Mouse (Mus musculus): ENCODE data around the gene Tnn.
A peak's percentile ranks its signal among the peaks of the same experiment; 100 is the strongest.

Gene Tnn

DNA sequence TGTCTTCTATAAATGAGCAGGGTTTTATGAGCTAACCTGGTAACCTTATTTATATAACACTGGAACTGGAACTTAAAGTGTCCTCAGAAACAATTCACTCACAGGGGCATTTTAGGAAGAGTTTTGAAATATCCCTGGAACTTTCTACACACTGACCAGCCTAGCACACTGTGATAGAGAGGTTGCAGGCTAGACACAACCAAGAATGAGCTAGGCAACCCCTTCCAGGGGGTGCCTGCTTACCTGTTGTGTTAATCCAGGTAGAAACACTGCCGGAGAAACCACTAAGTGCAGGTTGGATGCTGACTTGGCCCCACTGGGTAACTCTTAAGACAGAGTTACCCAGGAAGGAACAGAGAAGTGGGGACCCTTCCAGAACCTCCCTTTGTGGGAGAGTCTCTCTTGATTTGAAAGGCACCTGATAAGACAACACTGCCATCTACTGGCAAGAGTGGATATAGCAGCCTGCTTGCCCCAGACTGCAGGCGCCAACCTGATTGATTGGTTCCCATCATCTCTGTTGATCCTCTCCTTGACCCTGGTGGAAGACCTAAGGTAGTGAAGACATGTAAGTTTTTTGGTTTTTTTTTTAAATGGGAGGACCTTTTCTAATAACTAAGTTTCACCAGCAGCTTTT is 72.5 kb downstream of the Tnn start:
- DNase-seq (ENCODE audit: low spot score in 2 of 2) = peak; percentile 82 to 88

DNA sequence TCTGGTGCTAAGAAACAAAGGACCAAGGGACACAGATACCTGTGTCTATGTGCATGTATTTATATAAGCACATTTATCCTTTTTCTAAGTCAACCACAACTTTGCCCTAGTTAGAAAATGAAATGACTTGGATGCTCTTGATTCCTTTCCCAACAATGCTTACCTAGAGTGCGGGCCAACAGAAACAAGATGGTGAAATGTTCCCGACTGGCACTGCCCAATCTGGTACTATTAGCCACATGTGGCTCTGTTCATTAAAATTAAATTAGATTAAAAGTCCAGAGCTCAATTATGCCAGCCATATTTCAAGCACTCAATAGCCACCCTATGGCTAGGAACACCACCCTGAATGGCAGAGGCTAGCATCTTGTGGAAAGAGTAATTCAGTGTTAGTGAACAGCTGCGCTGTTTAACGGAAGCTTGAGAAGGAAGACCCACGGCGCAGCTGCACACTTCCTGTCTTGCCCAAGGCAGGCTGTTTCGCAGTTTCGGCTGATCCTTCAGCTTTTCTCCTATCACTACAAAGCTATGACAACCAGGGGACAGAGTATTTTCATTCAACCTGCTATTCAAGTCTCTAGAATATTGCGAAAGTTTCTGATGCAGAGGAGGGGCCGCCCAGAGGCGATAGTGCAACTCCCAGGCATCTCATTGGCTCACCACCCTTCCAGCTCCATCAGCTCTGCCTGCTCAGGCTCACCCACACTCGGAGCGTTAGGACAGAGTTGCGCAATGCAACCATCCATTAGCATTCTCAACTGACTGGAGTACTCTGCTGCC is 74.3 kb downstream of the Tnn start:
- DNase-seq (ENCODE audit: low spot score in 2 of 2) = peak in 1 of 2 experiments; percentile 50

- DNase-seq (ENCODE audit: low spot score in 2 of 2) = no peak
These were observed 88.7 kb downstream of the Tnn start for GRCm38 (mm10) chr1:160064547-160065144.

DNA sequence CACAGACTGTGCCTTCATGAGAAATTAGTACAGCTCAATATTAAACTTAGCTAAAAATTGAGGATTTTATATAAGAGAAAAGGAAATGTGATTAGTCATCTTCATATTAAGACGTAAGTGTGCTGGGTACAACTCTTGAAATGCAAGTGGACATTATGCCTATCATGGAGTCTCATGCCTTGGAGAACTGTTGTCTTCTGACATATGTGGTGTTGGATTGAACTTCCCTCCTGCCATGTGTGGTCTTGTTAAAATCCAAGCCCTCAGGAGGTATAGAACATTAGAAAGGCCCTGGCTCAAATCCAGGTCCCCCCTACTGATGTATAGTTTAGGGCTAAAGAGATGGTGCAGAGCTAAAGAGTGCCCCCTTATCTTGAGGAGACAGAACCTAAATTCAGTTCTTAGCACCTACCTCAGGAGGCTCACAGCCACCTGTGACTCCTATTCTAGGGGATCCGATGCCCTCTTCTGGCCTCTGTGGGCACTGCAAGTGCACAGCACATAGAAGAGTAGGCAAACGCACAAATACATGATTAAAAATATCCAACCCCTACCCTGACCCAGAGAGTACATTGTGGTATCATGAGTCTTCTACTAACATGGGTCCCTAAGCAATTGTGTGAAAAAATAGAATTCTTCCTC is 91.5 kb downstream of the Tnn start:
- DNase-seq (ENCODE audit: low spot score in 2 of 2) = peak; percentile 74 to 86

DNA sequence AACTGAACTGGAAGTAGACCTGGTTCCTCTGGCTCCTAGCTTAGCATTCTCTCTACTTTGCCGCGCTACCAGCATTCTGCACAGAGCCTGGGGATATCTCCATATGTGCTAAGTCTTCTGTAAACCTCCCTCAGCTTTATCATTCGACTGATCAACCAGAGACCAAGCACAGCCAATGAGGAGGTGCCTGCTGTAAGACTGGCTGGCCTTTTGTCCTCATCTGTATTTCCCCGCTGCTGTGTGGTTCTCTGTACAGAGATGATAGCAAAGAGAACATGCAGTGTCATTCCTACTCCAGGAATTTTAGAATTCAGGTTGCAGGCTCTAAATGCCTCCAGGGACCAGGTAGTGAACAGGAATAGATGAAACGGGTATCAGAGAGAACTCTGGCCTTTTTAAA is 92.1 kb downstream of the Tnn start:
- no peak for DNase-seq (ENCODE audit: low spot score in 2 of 2)

- DNase-seq (ENCODE audit: low spot score in 2 of 2) = no peak
These were observed 92.8 kb downstream of the Tnn start for GRCm38 (mm10) chr1:160060542-160060941.

- no peak for DNase-seq (ENCODE audit: low spot score in 2 of 2)
These were observed 93.5 kb downstream of the Tnn start for GRCm38 (mm10) chr1:160059908-160060307.

- DNase-seq (ENCODE audit: low spot score in 2 of 2) = no peak
These were observed 95.7 kb downstream of the Tnn start for GRCm38 (mm10) chr1:160057657-160058056.

GRCm38 (mm10) chr1:160054366-160055078 is 98.9 kb downstream of the Tnn start:
- no peak for DNase-seq (ENCODE audit: low spot score in 2 of 2)

- no peak for DNase-seq (ENCODE audit: low spot score in 2 of 2)
These were observed 99.7 kb downstream of the Tnn start for GRCm38 (mm10) chr1:160053510-160054305.

- peak in 1 of 2 experiments; percentile 35 for DNase-seq (ENCODE audit: low spot score in 2 of 2)
These were observed 100.6 kb downstream of the Tnn start for GRCm38 (mm10) chr1:160052556-160053315.

DNA sequence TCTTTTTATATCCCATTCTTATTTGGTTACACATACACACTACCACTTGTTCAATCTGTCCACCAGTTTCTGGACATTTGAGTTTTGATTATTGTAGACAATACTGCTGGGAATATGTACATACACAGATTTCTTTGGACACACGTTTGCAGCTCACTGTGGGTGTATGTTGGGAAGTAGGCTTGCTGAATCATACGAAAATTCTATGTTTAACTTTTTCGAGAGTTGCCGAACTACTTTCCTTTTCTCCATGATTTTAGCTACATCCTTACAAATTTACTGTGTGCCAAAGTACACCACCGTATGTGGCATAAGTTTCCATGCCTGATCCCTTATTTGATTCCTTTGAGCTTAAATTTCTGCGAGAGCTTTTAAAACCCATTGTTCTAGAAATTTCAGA is 102.5 kb downstream of the Tnn start:
- no peak for DNase-seq (ENCODE audit: low spot score in 2 of 2)

- DNase-seq (ENCODE audit: low spot score in 2 of 2) = no peak
These were observed 104.1 kb downstream of the Tnn start for GRCm38 (mm10) chr1:160049131-160049880.

DNA sequence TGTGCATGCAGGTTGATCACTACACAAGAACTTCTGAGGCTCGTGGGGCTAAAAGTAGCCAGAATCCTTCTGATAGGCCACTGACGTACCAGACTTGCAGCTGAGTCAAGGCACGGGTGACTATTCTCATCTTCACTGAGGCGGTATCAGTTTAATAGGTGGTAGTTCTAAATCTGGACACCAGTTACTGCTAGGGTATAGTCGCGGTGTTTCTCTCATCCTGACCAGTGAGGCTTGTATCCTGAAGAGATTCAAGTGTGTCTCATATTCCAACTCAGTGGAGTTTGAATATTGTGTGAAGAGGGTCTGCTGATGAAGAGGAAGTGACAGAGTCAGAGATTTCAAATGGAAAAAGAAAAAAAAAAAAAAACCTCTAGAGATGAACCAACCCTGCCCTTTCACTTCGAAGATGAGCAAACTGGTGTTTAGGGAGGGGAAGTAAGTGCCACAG is 105.9 kb downstream of the Tnn start:
- DNase-seq (ENCODE audit: low spot score in 2 of 2) = no peak

DNA sequence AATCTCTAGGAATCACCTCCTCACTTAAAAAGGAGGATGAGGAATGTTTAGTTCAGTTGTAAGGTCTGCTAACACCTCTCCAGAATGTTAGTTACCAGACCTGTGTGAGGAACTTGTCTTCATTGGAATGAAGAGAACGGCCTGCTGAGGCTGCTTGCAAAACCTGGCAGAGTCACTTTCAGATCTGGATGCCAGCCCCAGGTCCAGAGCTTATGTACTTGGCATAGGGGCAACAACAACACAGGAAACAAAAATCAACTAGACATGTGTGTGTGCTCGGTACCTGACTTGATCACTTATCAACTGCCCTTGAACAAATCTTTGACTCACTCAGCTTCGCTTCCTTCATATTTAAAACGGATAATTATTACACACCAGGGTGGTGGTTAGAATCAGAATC is 106.6 kb downstream of the Tnn start:
- no peak for DNase-seq (ENCODE audit: low spot score in 2 of 2)

DNA sequence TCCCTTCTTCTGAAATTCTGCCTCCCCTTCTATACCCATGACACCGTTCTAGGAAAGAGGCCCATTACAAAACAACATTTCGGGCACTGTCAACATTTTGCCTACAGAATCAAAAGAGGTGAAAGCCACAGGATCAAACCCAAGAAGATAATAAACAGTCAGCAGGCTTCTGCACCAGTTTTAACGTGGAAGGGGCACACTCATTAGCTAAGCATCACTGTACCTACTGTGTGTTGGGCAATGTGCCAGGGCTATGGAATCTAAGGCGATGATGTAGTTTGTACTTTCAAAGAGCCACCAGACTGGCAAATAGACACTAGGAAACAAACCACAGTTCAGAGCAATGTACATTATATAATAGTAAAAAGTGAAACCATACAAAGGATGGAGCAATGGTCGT is 107.4 kb downstream of the Tnn start:
- DNase-seq (ENCODE audit: low spot score in 2 of 2) = no peak

- DNase-seq (ENCODE audit: low spot score in 2 of 2) = peak; percentile 48 to 61
These were observed 108.2 kb downstream of the Tnn start for GRCm38 (mm10) chr1:160045056-160045715.

GRCm38 (mm10) chr1:160044237-160045021 is 109.0 kb downstream of the Tnn start, which contains the start of gene 4930523C07Rik:
4930523C07Rik (plus strand) TSS chr1:160044382.
- DNase-seq (ENCODE audit: low spot score in 2 of 2) = peak; percentile 85

All from spleen, postnatal 10 days (tissue).